ENCODE assay signal across 13 mouse cellular contexts in genomic region chr2:165850826-165851225, GRCm38 (mm10). TPM values are rescaled to one million over a fixed set of nuclear protein-coding genes. Genes with fewer than 3 reads are reported as not detected.
DNase-seq lines count a peak whose midpoint lies in the region; ATAC-seq and TF ChIP-seq lines count a peak whose summit lies in the region.
"Had no signal": no experiment of that assay in that cellular context is flagged by ENCODE, and none has a peak within 500 bp of the region (broad histone marks: within the 10 kb centered on the region; RNA-seq: fewer than 3 reads in every experiment).

No protein-coding gene starts in this region.

- H3K36me3 ChIP-seq in heart, embryonic 13.5 days: peaks cover 58% of the 10 kb centered on the region
- H3K36me3 ChIP-seq in lung, embryonic 15.5 days: peaks cover 26% of the 10 kb centered on the region
- H3K36me3 ChIP-seq in embryonic facial prominence, embryonic 14.5 days (ENCODE audit: control insufficient read depth, insufficient read depth, low read length): peaks cover 28% of the 10 kb centered on the region
- no peaks in the 10 kb centered on the region for H3K36me3 ChIP-seq in midbrain, embryonic 16.5 days (ENCODE audit: control insufficient read depth, insufficient read depth, low read length)

- H3K27me3 ChIP-seq in heart, embryonic 13.5 days (replicated peaks): no peaks in the 10 kb centered on the region
- no peaks in the 10 kb centered on the region for H3K27me3 ChIP-seq in lung, embryonic 15.5 days
- no peaks in the 10 kb centered on the region for H3K27me3 ChIP-seq in embryonic facial prominence, embryonic 14.5 days (replicated peaks; ENCODE audit: control insufficient read depth, insufficient read depth, low read length)
- H3K27me3 ChIP-seq in midbrain, embryonic 16.5 days (ENCODE audit: control insufficient read depth, insufficient read depth, low read depth, low read length): no peaks in the 10 kb centered on the region
- H3K27me3 ChIP-seq: CH12.LX had no signal

- WGBS in heart, embryonic 13.5 days: 70% methylated on average over 6 of the region's 6 CpGs
- WGBS in lung, embryonic 15.5 days: 65% methylated on average over 6 of the region's 6 CpGs
- 63% methylated on average over 6 of the region's 6 CpGs for WGBS in lung, adult 2 months
- 64% methylated on average over 6 of the region's 6 CpGs for WGBS in embryonic facial prominence, embryonic 14.5 days
- WGBS in midbrain, embryonic 16.5 days: 79% methylated on average over 6 of the region's 6 CpGs

- H3K4me2 ChIP-seq in heart, embryonic 13.5 days: 0 out of 2 replicates have a peak overlapping the region, but pooled peaks have one; percentile 7
- no peak overlapping the region for H3K4me2 ChIP-seq in lung, embryonic 15.5 days
- H3K4me2 ChIP-seq in embryonic facial prominence, embryonic 14.5 days (ENCODE audit: low read depth, low read length): no peak overlapping the region
- H3K4me2 ChIP-seq in midbrain, embryonic 16.5 days (ENCODE audit: low read length): no peak overlapping the region

- no peaks in the 10 kb centered on the region for H3K9me3 ChIP-seq in heart, embryonic 13.5 days
- no peaks in the 10 kb centered on the region for H3K9me3 ChIP-seq in lung, embryonic 15.5 days
- H3K9me3 ChIP-seq in embryonic facial prominence, embryonic 14.5 days (ENCODE audit: control insufficient read depth, low read length): no peaks in the 10 kb centered on the region
- no peaks in the 10 kb centered on the region for H3K9me3 ChIP-seq in midbrain, embryonic 16.5 days (replicated peaks; ENCODE audit: control insufficient read depth, low read length, poor library complexity, severe bottlenecking)

- H3K4me3 ChIP-seq in heart, embryonic 13.5 days: no peak overlapping the region
- no peak overlapping the region for H3K4me3 ChIP-seq in lung, embryonic 15.5 days
- no peak overlapping the region for H3K4me3 ChIP-seq in lung, adult 2 months (replicated peaks; ENCODE audit: extremely low read depth, low read depth, low read length)
- H3K4me3 ChIP-seq in embryonic facial prominence, embryonic 14.5 days (ENCODE audit: low read depth, low read length): no peak overlapping the region
- H3K4me3 ChIP-seq in midbrain, embryonic 16.5 days (ENCODE audit: low read depth, low read length): no peak overlapping the region

- peak overlapping the region; percentile 88 for H3K27ac ChIP-seq in heart, embryonic 13.5 days (replicated peaks)
- 0 out of 2 replicates have a peak overlapping the region, but pooled peaks have one; percentile 9 for H3K27ac ChIP-seq in lung, embryonic 15.5 days
- H3K27ac ChIP-seq in embryonic facial prominence, embryonic 14.5 days (replicated peaks; ENCODE audit: low read depth, low read length): peak overlapping the region; percentile 72; the same call in 1 of the 2 replicates
- H3K27ac ChIP-seq in midbrain, embryonic 16.5 days (ENCODE audit: low read length): peak overlapping the region; percentile 33; the same call in 1 of the 2 replicates

- no peak for ATAC-seq in heart, embryonic 13.5 days (ENCODE audit: extremely low read depth, insufficient number of reproducible peaks, low FRiP score, low TSS enrichment)
- no peak for ATAC-seq in lung, embryonic 15.5 days (ENCODE audit: borderline replicate concordance, extremely low read depth, low FRiP score, low TSS enrichment)
- ATAC-seq in embryonic facial prominence, embryonic 14.5 days (ENCODE audit: low read depth): no peak
- ATAC-seq in midbrain, embryonic 16.5 days: no peak

- DNase-seq in heart, adult 18-20 months: no peak
- DNase-seq in lung, adult 2 months: no peak
- DNase-seq in embryonic facial prominence, embryonic 14.5 days (ENCODE audit: low spot score): no peak
- no peak for DNase-seq in cerebellum, adult 8-10 months
- DNase-seq in cerebellum, postnatal 36 days: no peak
- DNase-seq: adrenal gland, adult 2 months; gastrocnemius, postnatal 14 days; kidney, adult 11 months; right cerebral cortex, postnatal 4 days had no signal

- no peak for TF ChIP-seq CTCF in lung, adult 2 months (IDR thresholded peaks at IDR 0.05; ENCODE audit: insufficient read depth, low read length)

- peaks cover 94% of the 10 kb centered on the region for H3K4me1 ChIP-seq in heart, embryonic 13.5 days
- H3K4me1 ChIP-seq in lung, embryonic 15.5 days: peaks cover 52% of the 10 kb centered on the region
- peaks cover 25% of the 10 kb centered on the region for H3K4me1 ChIP-seq in lung, adult 2 months (ENCODE audit: control insufficient read depth, insufficient read depth, low read length)
- peaks cover 18% of the 10 kb centered on the region for H3K4me1 ChIP-seq in embryonic facial prominence, embryonic 14.5 days (ENCODE audit: control insufficient read depth, insufficient read depth, low read length)
- peaks cover 37% of the 10 kb centered on the region for H3K4me1 ChIP-seq in midbrain, embryonic 16.5 days (ENCODE audit: control insufficient read depth, insufficient read depth, low read length)

- peak overlapping the region; percentile 69 for H3K9ac ChIP-seq in heart, embryonic 13.5 days
- H3K9ac ChIP-seq in lung, embryonic 15.5 days: no peak overlapping the region
- no peak overlapping the region for H3K9ac ChIP-seq in embryonic facial prominence, embryonic 14.5 days (ENCODE audit: low read depth, low read length)
- no peak overlapping the region for H3K9ac ChIP-seq in midbrain, embryonic 16.5 days (ENCODE audit: low read depth, low read length)

- no peak for TF ChIP-seq POLR2A in lung, adult 2 months (IDR thresholded peaks at IDR 0.05; ENCODE audit: borderline replicate concordance, extremely low read depth, low read depth, low read length)

RNA-seq across cellular contexts. Expression of gene Zmynd8, which starts 48.0 kb away (rescaled TPM):
- polyA plus RNA-seq in heart, embryonic 13.5 days (2015; fragmentation: Nextera tagmentation; extraction: Ambion mirVana): 41.5 and 42.4 TPM in 2 replicates
- 10 to 100 TPM; 41.2 to 44.8 TPM for total RNA-seq in heart, adult 18-20 months (2021)
- 44.7 and 46.0 TPM in 2 replicates for polyA plus RNA-seq in lung, embryonic 15.5 days (2015; fragmentation: Nextera tagmentation; extraction: Ambion mirVana)
- 25.3 and 29.8 TPM in 2 replicates for polyA plus RNA-seq in lung, adult 2 months (2012; rRNA removed)
- 28.6 and 32.7 TPM in 2 replicates for polyA plus RNA-seq in embryonic facial prominence, embryonic 14.5 days (2014; fragmentation: Nextera tagmentation; extraction: Ambion mirVana)
- polyA plus RNA-seq in midbrain, embryonic 16.5 days (2015; fragmentation: Nextera tagmentation; extraction: Ambion mirVana): 78.7 and 87.3 TPM in 2 replicates

Comparison
In these comparisons a context has a peak if more than half of its experiments do, and no peak if none do; other contexts are left out.
1. H3K27ac ChIP-seq: peak in every context shown above with its lines; median percentile 88 in heart, embryonic 13.5 days; 72 in embryonic facial prominence, embryonic 14.5 days; 33 in midbrain, embryonic 16.5 days; 9 in lung, embryonic 15.5 days.